Mouse (Mus musculus) forelimb bud, embryonic 11.5 days (tissue): ENCODE data around the gene Msl1.
A peak's percentile ranks its signal among the peaks of the same experiment; 100 is the strongest.
"Not testable (repeated sequence)": the region's sequence is repeated elsewhere in the genome, so short reads cannot be mapped to it uniquely, and the experiment has no call there.

Source experiments
- DNase-seq: peaks from one replicate; pipeline ENCODE4 v3.0.0-alpha.2; 2012; ENCODE audit warnings: low read depth, low spot score

Msl1 gene

GRCm38 (mm10) chr11:98795714-98796514 is 598 bp downstream of the Msl1 start:
- no peak for DNase-seq

- peak; percentile 78 for DNase-seq
These were observed 1.4 kb downstream of the Msl1 start for GRCm38 (mm10) chr11:98796515-98797216.

- DNase-seq, result no peak
These were observed 2.0 kb downstream of the Msl1 start for GRCm38 (mm10) chr11:98797306-98797705.

- no peak for DNase-seq
These were observed 2.6 kb downstream of the Msl1 start for GRCm38 (mm10) chr11:98797909-98798308.

GRCm38 (mm10) chr11:98804605-98805004 is 9.3 kb downstream of the Msl1 start, which contains the start of gene Casc3:
TSS of gene Casc3 (plus strand) at chr11:98804905.
- no peak for DNase-seq

- DNase-seq, result no peak
These were observed 13.1 kb downstream of the Msl1 start for GRCm38 (mm10) chr11:98808417-98808816.

GRCm38 (mm10) chr11:98809457-98810290 is 14.4 kb downstream of the Msl1 start:
- DNase-seq, result peak; percentile 99

- DNase-seq, result no peak
These were observed 15.4 kb downstream of the Msl1 start for GRCm38 (mm10) chr11:98810686-98811085.

GRCm38 (mm10) chr11:98816706-98817239 is 21.5 kb downstream of the Msl1 start:
- DNase-seq, result no peak

GRCm38 (mm10) chr11:98820968-98821367 is 25.7 kb downstream of the Msl1 start:
- DNase-seq, result no peak

GRCm38 (mm10) chr11:98826071-98826470 is 30.8 kb downstream of the Msl1 start:
- not testable (repeated sequence) for DNase-seq

GRCm38 (mm10) chr11:98827877-98828276 is 32.6 kb downstream of the Msl1 start:
- DNase-seq, result no peak

GRCm38 (mm10) chr11:98829091-98829775 is 33.9 kb downstream of the Msl1 start:
- DNase-seq, result no peak

GRCm38 (mm10) chr11:98829875-98830274 is 34.6 kb downstream of the Msl1 start:
- no peak for DNase-seq

GRCm38 (mm10) chr11:98835296-98835695 is 40.0 kb downstream of the Msl1 start:
- no peak for DNase-seq

GRCm38 (mm10) chr11:98835725-98836124 is 40.4 kb downstream of the Msl1 start:
- no peak for DNase-seq

GRCm38 (mm10) chr11:98836128-98836527 is 40.8 kb downstream of the Msl1 start:
- no peak for DNase-seq

- peak; percentile 66 for DNase-seq
These were observed 41.4 kb downstream of the Msl1 start, which contains the start of gene Rapgefl1 for GRCm38 (mm10) chr11:98836651-98837141. TSS of gene Rapgefl1 (plus strand) at chr11:98836785.

- no peak for DNase-seq
These were observed 42.0 kb downstream of the Msl1 start for GRCm38 (mm10) chr11:98837231-98837704.

- no peak for DNase-seq
These were observed 42.6 kb downstream of the Msl1 start for GRCm38 (mm10) chr11:98837917-98838316.

GRCm38 (mm10) chr11:98838512-98838911 is 43.2 kb downstream of the Msl1 start:
- DNase-seq, result no peak
